Comparison of ENCODE assay signal across 8 mouse cellular contexts in the genomic region with DNA sequence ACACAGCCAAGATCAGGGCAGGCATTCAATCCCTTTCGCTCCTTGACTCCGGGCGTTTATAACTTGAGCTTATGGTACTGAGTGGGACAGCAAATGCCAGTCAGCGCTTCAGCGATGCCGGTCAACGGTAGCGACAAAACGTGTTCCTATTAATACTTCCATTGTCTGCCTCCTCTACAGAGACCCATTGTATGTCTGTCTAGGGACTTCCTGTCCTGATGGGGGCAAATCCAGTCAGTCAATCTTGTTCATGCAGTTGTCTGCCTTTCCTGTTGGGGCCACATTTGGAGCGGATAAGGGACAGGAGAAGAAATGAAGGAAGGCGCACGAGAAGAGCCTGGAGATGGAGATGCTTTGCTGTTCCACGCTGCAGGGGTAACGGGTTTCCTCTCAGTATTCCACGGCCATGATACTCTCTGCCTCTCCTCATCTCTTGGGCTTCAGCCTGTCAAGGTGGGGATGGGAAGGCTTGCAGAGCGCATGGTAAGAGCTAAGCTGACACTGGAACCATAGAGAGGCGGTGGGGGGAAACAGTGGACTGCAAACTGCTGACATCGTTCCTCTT. TPM values are rescaled to one million over a fixed set of nuclear protein-coding genes. Genes with fewer than 3 reads are reported as not detected.
DNase-seq lines count a peak whose midpoint lies in the region; ATAC-seq and TF ChIP-seq lines count a peak whose summit lies in the region.

No protein-coding gene starts in this region.

- H3K9me3 ChIP-seq in kidney, embryonic 14.5 days (ENCODE audit: control insufficient read depth, low read length), result no peaks in the 10 kb centered on the region
- H3K9me3 ChIP-seq in embryonic facial prominence, embryonic 14.5 days (ENCODE audit: control insufficient read depth, low read length), result no peaks in the 10 kb centered on the region
- H3K9me3 ChIP-seq in intestine, postnatal 0 days (ENCODE audit: control insufficient read depth), result no peaks in the 10 kb centered on the region

- peaks cover 20% of the 10 kb centered on the region for H3K4me1 ChIP-seq in kidney, embryonic 14.5 days (ENCODE audit: control insufficient read depth, insufficient read depth, low read length)
- peaks cover 27% of the 10 kb centered on the region for H3K4me1 ChIP-seq in embryonic facial prominence, embryonic 14.5 days (ENCODE audit: control insufficient read depth, insufficient read depth, low read length)
- H3K4me1 ChIP-seq in intestine, postnatal 0 days (replicated peaks; ENCODE audit: control insufficient read depth, insufficient read depth, low read length), result peaks cover 10% of the 10 kb centered on the region; the same call in 1 of the 2 replicates

- ATAC-seq in kidney, embryonic 14.5 days (ENCODE audit: low FRiP score, low TSS enrichment), result no peak; the same call in 1 of the 2 replicates
- peak; percentile 3; the same call in 1 of the 2 replicates for ATAC-seq in embryonic facial prominence, embryonic 14.5 days (ENCODE audit: low read depth)
- ATAC-seq in intestine, postnatal 0 days, result no peak
- ATAC-seq in cerebellum, adult (ENCODE audit: insufficient number of reproducible peaks, low FRiP score, low TSS enrichment), result no peak

- TF ChIP-seq POLR2A in myocyte (IDR thresholded peaks at IDR 0.05; ENCODE audit: insufficient read length, low read depth), result no peak

- no peaks in the 10 kb centered on the region for H3K27me3 ChIP-seq in kidney, embryonic 14.5 days (ENCODE audit: control insufficient read depth, insufficient read depth, low read length)
- H3K27me3 ChIP-seq in embryonic facial prominence, embryonic 14.5 days (replicated peaks; ENCODE audit: control insufficient read depth, insufficient read depth, low read length), result no peaks in the 10 kb centered on the region
- no peaks in the 10 kb centered on the region for H3K27me3 ChIP-seq in intestine, postnatal 0 days (replicated peaks; ENCODE audit: control insufficient read depth, insufficient read depth, low read length)
- no peaks in the 10 kb centered on the region for H3K27me3 ChIP-seq in myocyte (ENCODE audit: control insufficient read depth, insufficient read depth, insufficient read length)

- DNase-seq in kidney, adult 8-10 months, result no peak
- no peak for DNase-seq in embryonic facial prominence, embryonic 14.5 days (ENCODE audit: low spot score)
- DNase-seq in adrenal gland, postnatal 10 days, result no peak
- DNase-seq in cerebellum, adult 18-20 months, result no peak

- peak overlapping the region; percentile 87; the same call in 1 of the 2 replicates for H3K27ac ChIP-seq in kidney, embryonic 14.5 days (ENCODE audit: low read depth, low read length)
- H3K27ac ChIP-seq in embryonic facial prominence, embryonic 14.5 days (replicated peaks; ENCODE audit: low read depth, low read length), result peak overlapping the region; percentile 90
- no peak overlapping the region; the same call in 1 of the 2 replicates for H3K27ac ChIP-seq in intestine, postnatal 0 days (ENCODE audit: low read depth, low read length)

- no peak for TF ChIP-seq CTCF in intestine, postnatal 0 days (IDR thresholded peaks at IDR 0.05; ENCODE audit: low read depth)

- WGBS in kidney, embryonic 14.5 days, result 33% methylated on average over 18 of the region's 18 CpGs
- WGBS in embryonic facial prominence, embryonic 14.5 days, result 19% methylated on average over 18 of the region's 18 CpGs
- WGBS in intestine, postnatal 0 days, result 34% methylated on average over 18 of the region's 18 CpGs

- H3K9ac ChIP-seq in kidney, embryonic 14.5 days (ENCODE audit: low read depth, low read length), result peak overlapping the region; percentile 34; the same call in 1 of the 2 replicates
- H3K9ac ChIP-seq in embryonic facial prominence, embryonic 14.5 days (ENCODE audit: low read depth, low read length), result peak overlapping the region; percentile 58
- H3K9ac ChIP-seq in intestine, postnatal 0 days (ENCODE audit: low read depth, low read length), result no peak overlapping the region; the same call in 1 of the 2 replicates

- H3K4me3 ChIP-seq in kidney, embryonic 14.5 days (ENCODE audit: low read length), result no peak overlapping the region
- peak overlapping the region; percentile 22 for H3K4me3 ChIP-seq in embryonic facial prominence, embryonic 14.5 days (ENCODE audit: low read depth, low read length)
- H3K4me3 ChIP-seq in intestine, postnatal 0 days (ENCODE audit: low read depth, low read length), result peak overlapping the region; percentile 9; the same call in 1 of the 2 replicates
- no peak overlapping the region for H3K4me3 ChIP-seq in myocyte

- no peaks in the 10 kb centered on the region for H3K79me2 ChIP-seq in myocyte (ENCODE audit: control insufficient read depth, insufficient read depth)

- no peak overlapping the region for H3ac ChIP-seq in myocyte (ENCODE audit: control insufficient read depth, insufficient read length)

- peak overlapping the region; percentile 37 for H3K4me2 ChIP-seq in kidney, embryonic 14.5 days (replicated peaks; ENCODE audit: low read depth, low read length)
- H3K4me2 ChIP-seq in embryonic facial prominence, embryonic 14.5 days (ENCODE audit: low read depth, low read length), result peak overlapping the region; percentile 53
- peak overlapping the region; percentile 61 for H3K4me2 ChIP-seq in intestine, postnatal 0 days (replicated peaks; ENCODE audit: low read depth)
- peak overlapping the region; percentile 64 for H3K4me2 ChIP-seq in myocyte (ENCODE audit: low read depth)

- no peaks in the 10 kb centered on the region for H3K36me3 ChIP-seq in kidney, embryonic 14.5 days (ENCODE audit: control insufficient read depth, insufficient read depth, low read length)
- H3K36me3 ChIP-seq in embryonic facial prominence, embryonic 14.5 days (ENCODE audit: control insufficient read depth, insufficient read depth, low read length), result no peaks in the 10 kb centered on the region
- H3K36me3 ChIP-seq in intestine, postnatal 0 days (ENCODE audit: control insufficient read depth, insufficient read depth), result no peaks in the 10 kb centered on the region
- H3K36me3 ChIP-seq in myocyte (ENCODE audit: control insufficient read depth, insufficient read depth), result no peaks in the 10 kb centered on the region

TF ChIP-seq in myocyte, 11 proteins besides CTCF, POLR2A, EP300 and RAD21:
- no peak for TF ChIP-seq MYOG (IDR thresholded peaks at IDR 0.05; ENCODE audit: control insufficient read depth in 1 of 3, insufficient read depth in 1 of 3, insufficient read length in 2 of 3, low read depth in 2 of 3)
- TF ChIP-seq MAX (IDR thresholded peaks at IDR 0.05; ENCODE audit: low read depth), result no peak
- no peak for TF ChIP-seq TCF12 (IDR thresholded peaks at IDR 0.05; ENCODE audit: insufficient read depth, poor library complexity, severe bottlenecking)
- no peak for TF ChIP-seq TCF3 (IDR thresholded peaks at IDR 0.05; ENCODE audit: insufficient read length, low read depth)
- no peak for TF ChIP-seq SRF (IDR thresholded peaks at IDR 0.05; ENCODE audit: control insufficient read depth, insufficient read length, low read depth)
- no peak for TF ChIP-seq CEBPB (IDR thresholded peaks at IDR 0.05; ENCODE audit: insufficient read depth, poor library complexity, severe bottlenecking)
- no peak for TF ChIP-seq MYOD1 (IDR thresholded peaks at IDR 0.05; ENCODE audit: control insufficient read depth in 1 of 3, insufficient read length in 2 of 3, low read depth in 2 of 3)
- TF ChIP-seq USF1 (IDR thresholded peaks at IDR 0.05; ENCODE audit: low read depth), result no peak
- no peak for TF ChIP-seq REST (IDR thresholded peaks at IDR 0.05; ENCODE audit: insufficient read depth, insufficient read length)
- TF ChIP-seq POLR2AphosphoS2 (IDR thresholded peaks at IDR 0.05; ENCODE audit: insufficient read length, low read depth), result no peak
- no peak for TF ChIP-seq E2F4 (IDR thresholded peaks at IDR 0.05; ENCODE audit: insufficient read depth)
TF ChIP-seq in myocyte: peak in this region for 0.

RNA-seq across cellular contexts. Expression of gene Rbfox2, which starts 36.2 kb away (rescaled TPM):
- 57.6 and 64.6 TPM in 2 replicates for polyA plus RNA-seq in kidney, embryonic 14.5 days (2014; fragmentation: Nextera tagmentation; extraction: Ambion mirVana)
- polyA plus RNA-seq in embryonic facial prominence, embryonic 14.5 days (2014; fragmentation: Nextera tagmentation; extraction: Ambion mirVana), result 97.4 and 107 TPM in 2 replicates
- 16.8 and 20.3 TPM in 2 replicates for polyA plus RNA-seq in intestine, postnatal 0 days (2015; fragmentation: Nextera tagmentation; extraction: Ambion mirVana)
- polyA plus RNA-seq in myocyte (2012; fragmentation: generic; extraction: Trizol), result 136 TPM
- 10 to 100 TPM; 64.8 to 89.9 TPM for total RNA-seq in adrenal gland, postnatal 10 days (2021)

RNA-seq across cellular contexts. Expression of gene Apol7a, which starts 55.9 kb away (rescaled TPM):
- not detected in 2 replicates for polyA plus RNA-seq in kidney, embryonic 14.5 days (2014; fragmentation: Nextera tagmentation; extraction: Ambion mirVana)
- polyA plus RNA-seq in embryonic facial prominence, embryonic 14.5 days (2014; fragmentation: Nextera tagmentation; extraction: Ambion mirVana), result 0.43 TPM in 1 of 2 replicates, not detected in the other
- polyA plus RNA-seq in intestine, postnatal 0 days (2015; fragmentation: Nextera tagmentation; extraction: Ambion mirVana), result 30.9 and 31.4 TPM in 2 replicates
- polyA plus RNA-seq in myocyte (2012; fragmentation: generic; extraction: Trizol), result 0.18 TPM
- total RNA-seq in adrenal gland, postnatal 10 days (2021), result 1 to 10 TPM; 3.8 to 5.1 TPM

Comparison
In these comparisons a context has a peak if more than half of its experiments do, and no peak if none do; other contexts are left out.
1. H3K4me3 ChIP-seq: peak in embryonic facial prominence, embryonic 14.5 days (single experiment) and intestine, postnatal 0 days (single experiment); none in kidney, embryonic 14.5 days (single experiment) and myocyte (single experiment).
2. RNA of gene Apol7a, which starts 55.9 kb away (polyA plus RNA-seq): 30.9 to 31.4 TPM in intestine, postnatal 0 days; 0.43 TPM in embryonic facial prominence, embryonic 14.5 days, 0.18 TPM in myocyte (single experiment) and not detected in kidney, embryonic 14.5 days; every median in the first group is over 10 times any median in the second.
3. Peak in every context shown above with its lines, with median percentiles within 50 percentile points of each other: H3K4me2 ChIP-seq.